Mouse (Mus musculus): ENCODE measurements around the gene Hs3st6.

Gene Hs3st6

GRCm38 (mm10) chr17:24728184-24728583 is 24.6 kb upstream of the Hs3st6 start:
- ATAC-seq (ENCODE audit: low TSS enrichment) = no peak

DNA sequence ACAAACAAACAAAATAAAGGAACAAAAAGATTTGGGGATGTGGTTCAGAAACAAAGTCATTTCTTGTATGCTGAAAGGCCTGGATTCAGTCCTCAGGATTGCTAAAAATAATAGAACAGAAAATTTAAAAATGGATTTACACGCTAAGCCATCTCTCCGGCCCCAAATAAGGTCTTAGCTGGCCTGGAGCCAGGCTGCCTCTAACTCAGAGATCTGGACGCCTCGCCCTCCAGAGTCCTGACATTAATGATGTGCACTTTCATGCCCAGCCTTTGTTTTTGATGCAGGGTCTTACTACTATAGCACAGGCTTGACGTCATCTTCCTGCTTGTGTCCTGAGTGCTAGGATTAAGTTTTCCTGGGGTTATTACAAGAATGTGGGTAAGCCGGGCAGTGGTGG is 23.7 kb upstream of the Hs3st6 start:
- ATAC-seq (ENCODE audit: low TSS enrichment) = no peak

GRCm38 (mm10) chr17:24730787-24731186 is 22.0 kb upstream of the Hs3st6 start:
- ATAC-seq (ENCODE audit: low TSS enrichment) = no peak

- no peak for ATAC-seq (ENCODE audit: low TSS enrichment)
Measured at GRCm38 (mm10) chr17:24732233-24732935, 20.4 kb upstream of the Hs3st6 start.

GRCm38 (mm10) chr17:24733434-24734050 is 19.2 kb upstream of the Hs3st6 start:
- no peak for ATAC-seq (ENCODE audit: low TSS enrichment)

DNA sequence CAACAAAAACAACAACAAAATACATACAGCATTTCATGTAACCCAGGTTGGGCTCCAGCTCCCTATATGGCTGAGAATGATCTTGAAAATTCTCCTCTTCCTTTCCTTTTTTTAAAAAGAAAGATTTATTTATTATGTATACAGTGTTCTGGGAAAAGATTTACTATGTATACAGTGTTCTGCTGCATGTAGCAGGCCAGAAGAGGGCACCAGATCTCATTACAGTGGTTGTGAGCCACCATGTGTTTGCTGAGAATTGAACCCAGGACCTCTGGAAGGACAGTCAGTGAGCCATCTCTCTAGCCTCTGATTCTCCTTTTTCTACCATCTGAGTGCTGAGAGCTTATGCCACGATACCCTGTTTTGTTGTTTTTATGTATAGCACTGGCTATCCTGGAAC is 18.3 kb upstream of the Hs3st6 start:
- no peak for ATAC-seq (ENCODE audit: low TSS enrichment)

DNA sequence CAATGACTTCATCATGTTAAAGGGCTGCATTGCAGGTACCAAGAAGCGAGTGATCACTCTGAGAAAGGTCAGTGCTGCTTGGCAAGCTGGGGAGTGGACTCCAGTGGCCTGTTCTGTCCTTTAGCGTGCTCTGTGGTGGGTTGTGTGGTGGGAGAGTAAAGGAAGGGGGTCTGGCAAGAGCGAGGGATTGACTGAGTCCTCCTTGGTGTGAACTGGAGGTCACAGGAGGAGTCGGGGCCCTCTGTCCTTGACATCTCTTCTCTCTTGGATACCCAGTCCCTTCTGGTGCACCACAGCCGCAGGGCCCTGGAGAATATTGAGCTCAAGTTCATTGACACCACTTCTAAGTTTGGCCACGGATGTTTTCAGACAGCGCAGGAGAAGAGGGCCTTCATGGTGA is 17.3 kb upstream of the Hs3st6 start:
- ATAC-seq (ENCODE audit: low TSS enrichment) = no peak

- ATAC-seq (ENCODE audit: low TSS enrichment) = peak; percentile 95
Measured at GRCm38 (mm10) chr17:24736330-24737051, 16.3 kb upstream of the Hs3st6 start, which contains the start of gene Msrb1. TSS of gene Msrb1 (plus strand) at chr17:24736642.

GRCm38 (mm10) chr17:24737135-24737810 is 15.5 kb upstream of the Hs3st6 start:
- ATAC-seq (ENCODE audit: low TSS enrichment) = no peak

- no peak for ATAC-seq (ENCODE audit: low TSS enrichment)
Measured at GRCm38 (mm10) chr17:24738238-24738637, 14.6 kb upstream of the Hs3st6 start.

DNA sequence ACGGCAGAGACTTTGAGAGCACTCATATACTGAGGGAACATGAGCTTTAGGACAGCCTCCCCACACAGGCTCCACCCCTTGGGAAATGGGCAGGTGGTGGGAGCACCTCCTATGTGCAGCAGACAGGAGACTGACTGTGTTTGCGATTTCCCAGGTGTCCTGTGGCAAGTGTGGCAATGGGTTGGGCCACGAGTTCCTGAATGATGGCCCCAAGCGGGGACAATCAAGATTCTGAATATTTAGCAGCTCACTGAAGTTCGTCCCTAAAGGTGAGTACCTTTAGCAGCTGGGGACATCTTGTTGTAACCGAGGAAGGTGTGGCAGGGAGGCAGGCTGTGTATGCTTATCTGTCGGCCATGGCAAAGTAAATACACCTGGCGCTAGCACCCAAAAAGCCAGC is 12.9 kb upstream of the Hs3st6 start:
- no peak for ATAC-seq (ENCODE audit: low TSS enrichment)

GRCm38 (mm10) chr17:24742307-24742706 is 10.5 kb upstream of the Hs3st6 start:
- no peak for ATAC-seq (ENCODE audit: low TSS enrichment)

- no peak for ATAC-seq (ENCODE audit: low TSS enrichment)
Measured at GRCm38 (mm10) chr17:24743896-24744295, 8.9 kb upstream of the Hs3st6 start.

GRCm38 (mm10) chr17:24744381-24744780 is 8.4 kb upstream of the Hs3st6 start:
- no peak for ATAC-seq (ENCODE audit: low TSS enrichment)

GRCm38 (mm10) chr17:24745526-24746497 is 7.0 kb upstream of the Hs3st6 start:
- ATAC-seq (ENCODE audit: low TSS enrichment) = peak; percentile 88

GRCm38 (mm10) chr17:24746986-24747385 is 5.8 kb upstream of the Hs3st6 start:
- ATAC-seq (ENCODE audit: low TSS enrichment) = no peak

GRCm38 (mm10) chr17:24751528-24751927 is 1.3 kb upstream of the Hs3st6 start:
- ATAC-seq (ENCODE audit: low TSS enrichment) = no peak

DNA sequence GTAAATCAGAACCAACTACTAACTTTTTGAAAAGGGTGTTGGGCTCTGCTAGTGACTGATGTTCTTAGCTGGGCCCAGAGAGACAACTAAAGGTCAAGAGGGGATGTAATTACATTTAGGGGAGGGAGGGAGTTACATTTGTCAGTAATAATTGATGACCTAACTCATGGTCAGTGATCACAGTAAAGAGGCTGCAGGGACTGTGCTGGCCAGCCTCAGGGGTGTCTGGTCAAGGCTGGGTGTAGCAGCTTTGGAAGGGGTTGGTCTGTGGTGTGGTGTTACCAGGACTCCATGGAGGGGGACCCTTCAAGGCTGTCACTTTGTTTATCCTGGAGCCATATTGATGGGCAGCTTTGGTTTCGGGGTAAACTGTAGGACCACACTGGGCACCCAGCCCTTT is 4.6 kb downstream of the Hs3st6 start:
- no peak for ATAC-seq (ENCODE audit: low TSS enrichment)

DNA sequence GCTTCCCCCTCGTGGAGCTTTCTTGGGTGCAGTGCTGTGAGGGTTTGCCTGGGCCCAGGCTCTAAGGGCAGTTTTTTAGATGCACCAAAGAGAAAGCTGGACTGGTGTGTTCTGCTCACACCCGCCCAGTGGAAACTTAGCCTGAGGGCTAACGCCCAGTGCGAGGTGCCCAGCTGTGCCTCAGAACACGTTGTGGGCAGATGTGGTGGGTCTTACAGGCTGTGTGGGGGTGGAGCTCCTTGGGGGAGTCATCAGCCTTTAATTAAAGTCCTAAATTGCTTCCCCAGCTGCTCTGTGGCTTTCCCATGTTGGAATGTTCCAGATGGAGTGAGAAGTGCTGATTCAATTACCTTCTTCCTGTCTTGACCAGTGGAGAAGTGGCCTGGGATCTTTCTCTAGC is 8.3 kb downstream of the Hs3st6 start:
- no peak for ATAC-seq (ENCODE audit: low TSS enrichment)

DNA sequence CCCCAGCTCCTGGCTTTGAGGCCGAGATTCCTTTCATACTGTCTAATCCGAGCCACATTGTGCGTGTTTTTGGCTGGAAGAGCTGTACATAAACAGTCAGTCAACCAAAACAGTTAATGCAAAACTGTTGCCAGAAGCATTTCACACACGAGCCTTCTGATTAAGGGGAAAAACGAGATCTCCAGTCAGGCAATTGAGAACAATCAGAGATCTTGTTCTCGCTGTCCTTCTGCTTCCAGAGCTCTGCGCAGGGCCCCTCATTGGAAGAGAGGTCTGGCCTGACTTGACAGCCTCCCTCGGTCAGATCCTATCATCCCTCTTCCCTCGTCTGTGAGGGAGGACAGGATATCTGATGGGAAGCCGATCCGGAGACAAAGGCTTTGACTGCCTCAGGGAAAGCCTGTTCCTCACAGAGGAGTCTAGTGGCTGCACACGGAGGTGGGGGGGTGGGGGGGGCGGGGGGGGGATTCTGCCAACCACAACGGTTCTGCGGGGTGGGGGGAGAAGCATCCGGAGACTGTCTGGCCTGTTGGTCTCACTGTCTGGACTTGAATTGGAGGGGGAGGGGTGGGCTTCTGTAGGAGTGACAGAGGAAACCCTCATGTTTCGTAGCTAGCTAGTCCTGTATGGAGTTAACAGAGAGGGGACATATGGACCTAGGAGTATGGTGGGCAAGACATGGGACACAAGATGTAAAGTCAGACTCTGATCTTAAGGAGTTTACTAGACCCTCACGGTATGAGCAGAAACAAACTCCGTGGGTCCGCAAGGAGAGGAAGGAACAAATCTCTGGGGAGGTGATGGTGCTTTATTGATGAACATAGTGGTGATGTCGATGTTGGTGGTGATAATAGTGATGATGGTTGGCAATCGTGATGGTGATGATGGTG is 12.5 kb downstream of the Hs3st6 start:
- ATAC-seq (ENCODE audit: low TSS enrichment) = no peak
